Mouse (Mus musculus) spleen, adult 12 weeks (tissue): ENCODE measurements around the gene Cog4.
"Not testable (repeated sequence)": the region's sequence is repeated elsewhere in the genome, so short reads cannot be mapped to it uniquely, and the experiment has no call there.

Experiments
- DNase-seq: peaks from one replicate; pipeline ENCODE4 v3.0.0; 2022; ENCODE audit warnings: low spot score

Gene Cog4

GRCm38 (mm10) chr8:110921492-110922230 is 75.3 kb downstream of the Cog4 start:
- DNase-seq = peak; percentile 60

GRCm38 (mm10) chr8:110925691-110926140 is 79.3 kb downstream of the Cog4 start:
- DNase-seq = no peak

- no peak for DNase-seq
Observed at GRCm38 (mm10) chr8:110926690-110927089, 80.3 kb downstream of the Cog4 start.

- no peak for DNase-seq
Observed at GRCm38 (mm10) chr8:110928435-110928834, 82.0 kb downstream of the Cog4 start.

- no peak for DNase-seq
Observed at GRCm38 (mm10) chr8:110929066-110929465, 82.7 kb downstream of the Cog4 start.

GRCm38 (mm10) chr8:110929672-110930071 is 83.3 kb downstream of the Cog4 start:
- DNase-seq = not testable (repeated sequence)

GRCm38 (mm10) chr8:110931176-110931939 is 85.0 kb downstream of the Cog4 start:
- no peak for DNase-seq
